Mouse (Mus musculus) MN1 (cell line): ENCODE measurements at regions not wholly inside any gene's neighbourhood (a gene's known extent, or its start where the extent isn't known, plus 50 kb on each side); places are given as distances from the start of the nearest gene placed in this dataset.

Source experiments
- DNase-seq: peaks from one replicate; pipeline ENCODE4 v3.0.0-alpha.2; 2016; ENCODE audit warnings: low spot score

- DNase-seq: no peak
These were observed 137.9 kb downstream of the Barhl2 start for GRCm38 (mm10) chr5:106320039-106320438.

GRCm38 (mm10) chr5:106318246-106318645 lies 139.7 kb downstream of the Barhl2 start:
- DNase-seq: no peak

- no peak for DNase-seq
These were observed 144.1 kb downstream of the Barhl2 start for GRCm38 (mm10) chr5:106313874-106314273.

GRCm38 (mm10) chr5:106301372-106301771 lies 156.6 kb downstream of the Barhl2 start:
- DNase-seq: no peak

GRCm38 (mm10) chr5:106296721-106297120 lies 161.2 kb downstream of the Barhl2 start:
- no peak for DNase-seq

- DNase-seq: no peak
These were observed 162.0 kb downstream of the Barhl2 start for GRCm38 (mm10) chr5:106295993-106296392.

- no peak for DNase-seq
These were observed 162.4 kb downstream of the Barhl2 start for GRCm38 (mm10) chr5:106295538-106295937.

GRCm38 (mm10) chr5:106292387-106293229 lies 165.4 kb downstream of the Barhl2 start:
- no peak for DNase-seq

- no peak for DNase-seq
These were observed 172.8 kb downstream of the Barhl2 start for GRCm38 (mm10) chr5:106285152-106285551.

GRCm38 (mm10) chr5:106284731-106285130 lies 173.2 kb downstream of the Barhl2 start:
- DNase-seq: no peak

- DNase-seq: no peak
These were observed 175.3 kb downstream of the Barhl2 start for GRCm38 (mm10) chr5:106282646-106283045.

GRCm38 (mm10) chr5:106277786-106278185 lies 180.2 kb downstream of the Barhl2 start:
- no peak for DNase-seq

GRCm38 (mm10) chr5:106277231-106277630 lies 180.7 kb downstream of the Barhl2 start:
- DNase-seq: no peak

GRCm38 (mm10) chr5:106276186-106276585 lies 181.8 kb downstream of the Barhl2 start:
- no peak for DNase-seq

- no peak for DNase-seq
These were observed 183.3 kb downstream of the Barhl2 start for GRCm38 (mm10) chr5:106274617-106275016.

- no peak for DNase-seq
These were observed 193.4 kb downstream of the Barhl2 start for GRCm38 (mm10) chr5:106264536-106264935.

GRCm38 (mm10) chr5:106257179-106257578 lies 200.8 kb downstream of the Barhl2 start:
- DNase-seq: no peak

- no peak for DNase-seq
These were observed 228.8 kb downstream of the Barhl2 start for GRCm38 (mm10) chr5:106229154-106229553.

- DNase-seq: no peak
These were observed 233.8 kb downstream of the Barhl2 start for GRCm38 (mm10) chr5:106224141-106224540.

GRCm38 (mm10) chr5:106209543-106209942 lies 248.4 kb downstream of the Barhl2 start:
- no peak for DNase-seq

- no peak for DNase-seq
These were observed 250.3 kb downstream of the Barhl2 start for GRCm38 (mm10) chr5:106207706-106208105.

GRCm38 (mm10) chr5:106205724-106206123 lies 252.2 kb downstream of the Barhl2 start:
- DNase-seq: no peak

- no peak for DNase-seq
These were observed 257.3 kb downstream of the Barhl2 start for GRCm38 (mm10) chr5:106200631-106201030.

- no peak for DNase-seq
These were observed 258.9 kb downstream of the Barhl2 start for GRCm38 (mm10) chr5:106199061-106199460.
